In the genomic region with DNA sequence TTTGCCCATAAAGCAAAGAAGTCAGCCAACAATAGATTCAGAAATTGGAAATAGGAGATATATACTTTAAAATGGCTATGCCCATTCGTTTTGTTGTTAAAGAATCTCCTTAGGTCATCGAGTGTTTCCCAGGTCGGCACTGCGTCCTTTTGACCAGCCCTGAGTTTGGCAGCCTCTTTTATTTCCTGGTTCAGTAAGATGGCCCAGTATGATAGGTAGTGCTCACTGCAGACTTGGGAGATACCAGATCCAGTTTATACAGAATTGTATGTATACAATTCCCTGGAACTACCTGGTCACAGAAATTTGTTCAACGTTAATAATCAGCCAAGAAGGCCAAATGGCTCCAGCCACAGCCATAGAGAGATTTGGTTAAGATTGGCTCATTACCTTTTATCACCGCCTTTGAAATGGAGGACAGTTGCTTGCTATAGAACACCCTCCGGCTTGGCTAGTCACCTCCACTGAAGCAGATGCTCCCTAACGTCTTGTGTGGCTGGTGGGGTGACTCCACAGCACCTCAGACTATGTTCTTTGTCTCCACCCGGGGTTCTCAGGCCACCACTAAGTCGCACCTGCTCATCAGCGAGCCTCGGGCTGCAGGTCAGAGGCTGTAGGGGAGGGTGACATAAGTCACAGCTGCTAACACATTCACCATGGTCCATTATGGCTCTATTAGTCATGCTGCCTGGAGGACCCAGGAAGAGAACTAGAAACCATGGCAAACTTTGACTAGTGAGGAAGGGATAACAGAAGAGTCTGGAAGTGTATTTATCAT, we compare ENCODE assay signal across 27 mouse cellular contexts. TPM values are rescaled to one million over a fixed set of nuclear protein-coding genes. Genes with fewer than 3 reads are reported as not detected.
A peak's percentile ranks its signal among the peaks of the same experiment; 100 is the strongest.
DNase-seq lines count a peak whose midpoint lies in the region; ATAC-seq and TF ChIP-seq lines count a peak whose summit lies in the region.
"Had no signal": no experiment of that assay in that cellular context is flagged by ENCODE, and none has a peak within 500 bp of the region (broad histone marks: within the 10 kb centered on the region; RNA-seq: fewer than 3 reads in every experiment).

No protein-coding gene starts in this region.

- no peak for TF ChIP-seq POLR2A in small intestine, adult 2 months (IDR thresholded peaks at IDR 0.05; ENCODE audit: low read depth, low read length)

- DNase-seq in kidney, adult 8-10 months, result no peak
- DNase-seq in large intestine, adult 2 months (ENCODE audit: low read depth, low spot score), result peak; percentile 29
- no peak for DNase-seq in adrenal gland, adult 8-10 months
- no peak for DNase-seq in gastrocnemius, adult 8-10 months (ENCODE audit: low spot score in 2 of 2)
- DNase-seq: adrenal gland, adult 2 months; adrenal gland, postnatal 25 days; cerebellum, adult 11-12 months; cerebellum, adult 8-10 months; cerebellum, postnatal 10 days; cerebellum, postnatal 36 days; embryo, embryonic 11 days; gastrocnemius, postnatal 14 days; heart, adult 18-20 months; heart, postnatal 10 days; heart, postnatal 36 days had no signal

- no peak overlapping the region for H3K27ac ChIP-seq in kidney, embryonic 16.5 days (ENCODE audit: low read length)
- H3K27ac ChIP-seq in small intestine, adult 2 months (ENCODE audit: insufficient read depth, low read depth, low read length), result no peak overlapping the region
- H3K27ac ChIP-seq: embryonic facial prominence, embryonic 10.5 days; embryonic facial prominence, embryonic 13.5 days; forebrain, embryonic 12.5 days; heart, embryonic 15.5 days; hindbrain, embryonic 14.5 days; hindbrain, postnatal 0 days had no signal

- no peaks in the 10 kb centered on the region for H3K4me1 ChIP-seq in kidney, embryonic 16.5 days (ENCODE audit: insufficient read depth, low read length)
- H3K4me1 ChIP-seq in small intestine, adult 2 months (ENCODE audit: control insufficient read depth, insufficient read depth, insufficient read length, low read length), result peaks cover 7% of the 10 kb centered on the region; the same call in 1 of the 2 replicates
- H3K4me1 ChIP-seq: embryonic facial prominence, embryonic 10.5 days; embryonic facial prominence, embryonic 13.5 days; forebrain, embryonic 12.5 days; heart, embryonic 12.5 days; heart, embryonic 15.5 days had no signal

- 0 out of 2 replicates have a peak overlapping the region, but pooled peaks have one; percentile 5 for H3K4me2 ChIP-seq in kidney, embryonic 16.5 days (replicated peaks; ENCODE audit: low read depth, low read length)
- H3K4me2 ChIP-seq: embryonic facial prominence, embryonic 13.5 days; forebrain, embryonic 12.5 days; heart, embryonic 12.5 days; heart, embryonic 15.5 days; hindbrain, embryonic 14.5 days had no signal

- 54% methylated on average over 12 of the region's 12 CpGs for WGBS in kidney, embryonic 16.5 days
- 34% methylated on average over 12 of the region's 12 CpGs for WGBS in large intestine, adult 2 months
- WGBS in small intestine, adult 2 months, result 32% methylated on average over 12 of the region's 12 CpGs

- H3K9me3 ChIP-seq in kidney, embryonic 16.5 days (ENCODE audit: low read length), result no peaks in the 10 kb centered on the region
- H3K9me3 ChIP-seq: embryonic facial prominence, embryonic 10.5 days; embryonic facial prominence, embryonic 13.5 days; forebrain, embryonic 12.5 days; heart, embryonic 12.5 days; heart, embryonic 15.5 days had no signal

- no peaks in the 10 kb centered on the region for H3K36me3 ChIP-seq in kidney, embryonic 16.5 days (ENCODE audit: insufficient read depth, low read length)
- H3K36me3 ChIP-seq in small intestine, adult 2 months (ENCODE audit: control insufficient read depth, insufficient read depth, low read length), result no peaks in the 10 kb centered on the region
- H3K36me3 ChIP-seq: embryonic facial prominence, embryonic 10.5 days; embryonic facial prominence, embryonic 13.5 days; forebrain, embryonic 12.5 days; heart, embryonic 12.5 days; heart, embryonic 15.5 days had no signal

- no peak overlapping the region for H3K9ac ChIP-seq in kidney, embryonic 16.5 days (replicated peaks; ENCODE audit: low read length)
- H3K9ac ChIP-seq: embryonic facial prominence, embryonic 13.5 days; forebrain, embryonic 12.5 days; heart, embryonic 12.5 days; heart, embryonic 15.5 days; hindbrain, embryonic 14.5 days had no signal

- TF ChIP-seq CTCF in small intestine, adult 2 months (IDR thresholded peaks at IDR 0.05; ENCODE audit: extremely low read depth, insufficient read length, insufficient replicate concordance, low read depth, low read length), result no peak

- no peak overlapping the region for H3K4me3 ChIP-seq in kidney, embryonic 16.5 days (ENCODE audit: low read length)
- H3K4me3 ChIP-seq in small intestine, adult 2 months (ENCODE audit: low read depth, low read length), result peak overlapping the region; percentile 31; the same call in 1 of the 2 replicates
- H3K4me3 ChIP-seq: embryonic facial prominence, embryonic 10.5 days; embryonic facial prominence, embryonic 13.5 days; erythroblast, embryonic 14.5 days; forebrain, embryonic 12.5 days; heart, embryonic 12.5 days; heart, embryonic 15.5 days had no signal

- no peak for ATAC-seq in kidney, embryonic 16.5 days (ENCODE audit: low FRiP score, low TSS enrichment)
- ATAC-seq: CD4-positive, CD25-positive, alpha-beta regulatory T cell, adult 4 months; forebrain, embryonic 16.5 days; hindbrain, postnatal 0 days had no signal

- H3K27me3 ChIP-seq in kidney, embryonic 16.5 days (ENCODE audit: insufficient read depth, low read length), result no peaks in the 10 kb centered on the region
- no peaks in the 10 kb centered on the region for H3K27me3 ChIP-seq in small intestine, adult 2 months (ENCODE audit: control insufficient read depth, insufficient read depth, low read length)
- H3K27me3 ChIP-seq: embryonic facial prominence, embryonic 13.5 days; forebrain, embryonic 12.5 days; heart, embryonic 12.5 days; heart, embryonic 15.5 days had no signal

RNA-seq across cellular contexts. Expression of a gene that starts 23.9 kb away (rescaled TPM):
- 19.9 and 20.9 TPM in 2 replicates for polyA plus RNA-seq in kidney, embryonic 16.5 days (2015; fragmentation: Nextera tagmentation; extraction: Ambion mirVana)
- polyA plus RNA-seq in large intestine, adult 2 months (2012; rRNA removed), result 35.9 and 66.0 TPM in 2 replicates
- 20.4 and 54.0 TPM in 2 replicates for polyA plus RNA-seq in small intestine, adult 2 months (2012; rRNA removed)
- total RNA-seq in adrenal gland, adult 8-10 months (2022), result 10 to 100 TPM; 49.0 to 69.7 (median 55.0) TPM
- total RNA-seq in gastrocnemius, adult 8-10 months (2022), result 1 to 10 TPM; 1.5 to 2.1 (median 2.0) TPM
